Mouse (Mus musculus): ENCODE data around the gene Sugct.

GRCm38 (mm10) chr13:16938552-16939465 is 756.5 kb downstream of the Sugct start:
- TF ChIP-seq CTCF (IDR thresholded peaks at IDR 0.05; ENCODE audit: low read depth, low read length) (no peak), POLR2A (IDR thresholded peaks at IDR 0.05; ENCODE audit: extremely low read depth, insufficient read depth, low read length) (no peak)
